Mouse (Mus musculus): ENCODE data around the gene Gatad2b. TPM values are rescaled to one million over a fixed set of nuclear protein-coding genes. Genes with fewer than 3 reads are reported as not detected.
"Not testable (repeated sequence)": the region's sequence is repeated elsewhere in the genome, so short reads cannot be mapped to it uniquely, and the experiment has no call there.

Gene Gatad2b
- polyA plus RNA-seq, 1 experiment from 2014 or later = 16.0 TPM

DNA sequence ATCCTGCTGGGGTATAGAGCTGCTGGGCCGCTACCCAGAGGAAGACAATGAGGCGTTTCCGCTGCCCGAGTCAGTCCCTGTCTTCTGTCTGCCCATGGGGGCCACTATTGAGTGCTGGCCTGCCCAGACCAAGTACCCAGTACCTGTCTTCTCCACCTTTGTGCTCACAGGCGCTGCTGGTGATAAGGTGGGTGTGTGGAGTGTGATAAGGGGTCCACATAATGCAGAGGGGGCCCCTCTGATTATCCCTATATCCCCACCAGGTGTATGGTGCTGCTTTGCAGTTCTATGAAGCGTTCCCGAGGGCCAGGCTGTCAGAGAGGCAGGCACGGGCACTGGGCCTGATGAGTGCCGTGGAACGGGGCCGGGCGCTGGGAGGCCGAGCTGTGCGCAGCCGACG lies 24.0 kb upstream of the Gatad2b start:
- no peak overlapping the region for H3K9ac ChIP-seq (replicated peaks)
- peaks cover 47% of the 10 kb centered on the region for H3K36me3 ChIP-seq
- H3K27ac ChIP-seq = no peak overlapping the region
- 85% methylated on average over 16 of the region's 16 CpGs for WGBS
- H3K4me1 ChIP-seq (replicated peaks) = peaks cover 21% of the 10 kb centered on the region
- no peak for ATAC-seq
- no peak overlapping the region for H3K4me3 ChIP-seq (replicated peaks)
- no peaks in the 10 kb centered on the region for H3K9me3 ChIP-seq
- no peak overlapping the region for H3K4me2 ChIP-seq (replicated peaks)
- H3K27me3 ChIP-seq = no peaks in the 10 kb centered on the region

DNA sequence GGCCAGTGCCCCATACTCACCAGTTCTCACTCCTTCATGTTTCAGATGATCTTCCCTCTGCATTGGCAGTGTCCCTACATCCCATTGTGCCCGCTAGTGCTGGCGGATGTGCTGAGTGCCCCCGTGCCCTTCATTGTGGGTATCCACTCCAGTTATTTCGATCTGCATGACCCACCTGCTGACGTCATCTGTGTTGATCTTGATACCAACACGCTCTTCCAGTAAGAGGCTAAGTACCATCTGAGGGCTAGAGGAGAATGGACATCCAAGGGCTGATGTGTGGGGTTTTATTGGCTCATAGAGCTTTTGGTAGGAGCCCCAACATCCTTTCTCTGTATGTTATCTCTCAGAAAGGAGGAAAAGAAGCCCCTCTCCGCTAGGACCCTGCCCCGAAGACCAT lies 22.2 kb upstream of the Gatad2b start:
- Histone ChIP-seq H3K9ac (replicated peaks) (no peak overlapping the region), H3K4me3 (replicated peaks) (no peak overlapping the region), H3K4me2 (replicated peaks) (no peak overlapping the region), H3K36me3 (peaks cover 59% of the 10 kb centered on the region), H3K4me1 (replicated peaks) (peaks cover 17% of the 10 kb centered on the region), H3K27ac (no peak overlapping the region), H3K27me3 (no peaks in the 10 kb centered on the region), H3K9me3 (no peaks in the 10 kb centered on the region)
- no peak for ATAC-seq
- 95% methylated on average over 8 of the region's 8 CpGs for WGBS

DNA sequence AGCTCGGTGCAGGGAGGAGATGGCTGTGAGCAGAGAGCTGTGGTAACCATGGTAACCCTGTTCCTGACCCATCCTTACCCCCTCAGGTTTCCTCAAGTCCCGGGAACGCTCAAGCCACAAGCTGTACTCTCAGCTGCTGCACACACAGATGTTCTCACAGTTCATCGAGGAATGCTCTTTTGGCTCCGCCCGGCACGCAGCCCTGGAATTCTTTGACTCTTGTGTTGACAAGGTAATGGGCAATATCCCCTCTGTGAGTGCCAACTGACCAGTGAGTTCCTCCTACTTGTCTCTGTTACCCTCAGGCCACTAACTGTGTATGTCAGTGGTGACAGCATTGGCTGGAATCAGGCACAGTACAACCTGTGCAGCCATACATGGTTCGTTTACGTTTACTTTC lies 20.8 kb upstream of the Gatad2b start:
- H3K9ac ChIP-seq (replicated peaks) = no peak overlapping the region
- H3K36me3 ChIP-seq = peaks cover 73% of the 10 kb centered on the region
- H3K4me2 ChIP-seq (replicated peaks) = no peak overlapping the region
- H3K9me3 ChIP-seq = no peaks in the 10 kb centered on the region
- ATAC-seq = no peak
- no peak overlapping the region for H3K27ac ChIP-seq
- no peaks in the 10 kb centered on the region for H3K27me3 ChIP-seq
- H3K4me3 ChIP-seq (replicated peaks) = no peak overlapping the region
- H3K4me1 ChIP-seq (replicated peaks) = 0 out of 2 replicates have a peak, but pooled peaks cover 3% of the 10 kb centered on the region
- WGBS = 73% methylated on average over 9 of the region's 9 CpGs

DNA sequence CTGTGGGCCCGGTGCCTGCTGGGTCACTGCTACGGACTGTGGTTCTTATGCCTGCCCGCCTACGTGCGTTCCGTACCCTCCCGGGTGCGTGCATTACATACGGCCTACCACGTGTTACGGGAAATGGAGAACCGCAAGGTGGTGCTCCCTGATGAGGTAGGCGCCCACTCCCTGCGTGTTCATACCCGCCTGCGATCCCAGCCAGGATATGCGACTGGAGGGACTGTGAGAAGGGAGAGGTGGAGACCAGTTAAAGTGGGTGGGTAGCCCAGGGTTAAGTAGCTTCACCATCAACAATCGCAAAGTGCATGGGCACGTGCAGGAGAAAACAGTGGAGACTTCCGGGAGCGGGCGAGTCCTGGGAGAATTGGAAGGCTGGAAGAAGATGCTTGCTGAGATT lies 19.1 kb upstream of the Gatad2b start:
- Histone ChIP-seq H3K4me3 (replicated peaks) (no peak overlapping the region), H3K36me3 (peaks cover 88% of the 10 kb centered on the region), H3K27me3 (no peaks in the 10 kb centered on the region), H3K9ac (replicated peaks) (no peak overlapping the region), H3K4me1 (replicated peaks) (no peaks in the 10 kb centered on the region), H3K9me3 (no peaks in the 10 kb centered on the region), H3K27ac (no peak overlapping the region), H3K4me2 (replicated peaks) (no peak overlapping the region)
- 94% methylated on average over 22 of the region's 22 CpGs for WGBS
- no peak for ATAC-seq

DNA sequence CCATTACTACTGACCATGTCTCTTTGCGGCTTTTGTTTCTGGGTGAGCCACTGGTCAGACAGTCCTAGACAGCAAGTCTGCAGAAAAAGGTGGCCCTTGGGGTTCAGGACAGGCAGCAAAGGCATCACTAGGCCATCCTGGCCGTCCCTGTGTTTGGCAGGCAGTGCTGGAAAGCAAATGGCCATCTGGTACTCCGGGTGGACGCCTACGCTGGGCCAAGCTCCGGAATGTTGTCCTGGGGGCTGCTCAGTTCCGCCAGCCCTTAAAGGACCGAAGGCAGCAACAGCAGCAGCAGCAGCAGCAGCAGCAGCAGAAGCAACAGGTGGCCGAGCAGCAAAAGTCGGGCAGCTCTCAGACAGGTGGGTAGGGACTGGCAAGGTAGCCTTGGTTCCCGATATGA lies 17.7 kb upstream of the Gatad2b start:
- peaks cover 93% of the 10 kb centered on the region for H3K36me3 ChIP-seq
- 97% methylated on average over 11 of the region's 11 CpGs for WGBS

DNA sequence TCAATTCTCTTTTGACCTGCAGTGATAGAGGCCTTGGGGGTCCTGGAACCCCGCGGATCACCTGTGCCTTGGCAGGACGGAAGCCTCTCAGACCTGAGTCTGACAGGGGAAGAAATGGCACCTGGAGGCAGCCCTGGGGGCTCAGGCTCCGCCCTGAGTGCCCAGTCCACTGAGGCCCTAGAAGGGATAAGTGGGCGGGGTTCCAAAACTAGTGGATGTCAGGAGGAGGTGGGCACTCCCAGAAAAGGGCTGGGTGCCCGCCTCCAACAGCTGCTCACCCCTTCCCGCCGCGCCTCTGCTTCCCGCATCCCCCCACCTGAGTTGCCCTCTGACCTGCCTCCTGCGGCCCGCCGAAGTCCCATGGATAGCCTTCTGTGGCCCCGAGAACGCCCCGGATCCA lies 16.1 kb upstream of the Gatad2b start:
- H3K9ac ChIP-seq (replicated peaks) = no peak overlapping the region
- no peak for ATAC-seq
- no peaks in the 10 kb centered on the region for H3K4me1 ChIP-seq (replicated peaks)
- H3K4me3 ChIP-seq (replicated peaks) = no peak overlapping the region
- 47% methylated on average over 16 of the region's 16 CpGs for WGBS
- H3K36me3 ChIP-seq = peaks cover 90% of the 10 kb centered on the region
- no peaks in the 10 kb centered on the region for H3K9me3 ChIP-seq
- H3K27ac ChIP-seq = no peak overlapping the region
- no peak overlapping the region for H3K4me2 ChIP-seq (replicated peaks)
- no peaks in the 10 kb centered on the region for H3K27me3 ChIP-seq

More for the DNA sequence above, 17.7 kb upstream of the Gatad2b start:
- Histone ChIP-seq H3K4me3 (replicated peaks) (no peak overlapping the region), H3K4me1 (replicated peaks) (no peaks in the 10 kb centered on the region), H3K9ac (replicated peaks) (no peak overlapping the region), H3K4me2 (replicated peaks) (no peak overlapping the region), H3K27me3 (no peaks in the 10 kb centered on the region), H3K9me3 (no peaks in the 10 kb centered on the region), H3K27ac (no peak overlapping the region)
- ATAC-seq = no peak

DNA sequence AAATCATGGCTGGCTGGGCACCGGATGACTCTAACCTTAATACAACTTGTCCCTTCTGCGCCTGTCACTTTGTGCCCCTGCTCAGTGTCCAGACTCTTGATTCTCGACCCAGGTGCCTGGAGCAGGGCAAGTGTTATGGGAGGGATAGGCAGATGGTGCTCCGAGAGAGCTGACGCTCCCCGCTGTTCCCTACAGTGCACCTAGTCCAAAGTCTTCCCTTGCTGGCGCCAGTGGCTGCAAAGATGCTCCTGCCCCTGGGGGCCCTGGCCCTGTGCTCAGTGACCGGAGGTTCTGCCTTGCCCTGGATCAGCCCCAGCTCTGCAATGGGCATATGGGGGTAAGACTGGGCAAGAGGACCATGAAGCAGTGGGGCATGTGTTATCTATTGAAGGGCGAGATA lies 15.2 kb upstream of the Gatad2b start:
- Histone ChIP-seq H3K4me2 (replicated peaks) (no peak overlapping the region), H3K36me3 (peaks cover 80% of the 10 kb centered on the region), H3K27ac (no peak overlapping the region), H3K4me3 (replicated peaks) (no peak overlapping the region), H3K4me1 (replicated peaks) (no peaks in the 10 kb centered on the region), H3K27me3 (no peaks in the 10 kb centered on the region), H3K9ac (replicated peaks) (no peak overlapping the region), H3K9me3 (no peaks in the 10 kb centered on the region)
- 94% methylated on average over 9 of the region's 9 CpGs for WGBS
- ATAC-seq = no peak

DNA sequence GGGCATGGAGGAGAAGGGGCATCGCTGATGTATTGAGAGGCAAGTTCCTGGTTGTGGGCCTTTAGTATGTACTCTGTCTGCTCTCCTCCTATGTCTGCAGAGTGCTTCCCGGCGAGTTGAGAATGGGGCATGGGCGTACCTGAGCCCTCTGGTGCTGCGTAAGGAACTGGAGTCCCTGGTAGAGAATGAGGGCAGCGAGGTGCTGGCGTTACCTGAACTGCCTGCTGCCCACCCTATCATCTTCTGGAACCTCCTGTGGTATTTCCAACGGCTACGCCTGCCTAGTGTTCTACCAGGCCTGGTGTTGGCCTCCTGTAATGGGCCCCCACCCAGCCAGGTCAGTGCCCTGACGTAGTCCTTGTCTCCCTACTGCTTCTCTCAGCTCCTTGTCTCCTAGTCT lies 14.8 kb upstream of the Gatad2b start:
- WGBS = 94% methylated on average over 10 of the region's 10 CpGs
- peaks cover 76% of the 10 kb centered on the region for H3K36me3 ChIP-seq

DNA sequence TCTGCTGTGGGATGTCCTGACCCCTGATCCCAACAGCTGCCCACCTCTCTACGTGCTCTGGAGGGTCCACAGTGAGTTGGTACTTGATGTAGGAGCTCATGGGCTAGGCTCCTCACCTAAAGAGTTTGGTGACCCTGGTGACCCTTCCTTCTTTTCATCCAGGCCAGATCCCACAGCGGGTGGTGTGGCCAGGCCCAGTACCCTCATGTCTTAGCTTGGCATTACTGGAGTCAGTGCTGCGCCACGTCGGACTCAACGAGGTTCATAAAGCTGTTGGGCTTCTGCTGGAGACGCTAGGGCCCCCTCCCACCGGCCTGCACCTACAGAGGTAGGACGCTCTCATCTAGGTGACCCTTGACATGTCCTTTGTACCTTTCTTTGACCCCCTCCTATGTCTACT lies 13.8 kb upstream of the Gatad2b start:
- no peaks in the 10 kb centered on the region for H3K9me3 ChIP-seq

More for the DNA sequence above, 14.8 kb upstream of the Gatad2b start:
- no peak overlapping the region for H3K9ac ChIP-seq (replicated peaks)
- no peaks in the 10 kb centered on the region for H3K27me3 ChIP-seq
- no peak for ATAC-seq
- no peaks in the 10 kb centered on the region for H3K9me3 ChIP-seq
- H3K4me3 ChIP-seq (replicated peaks) = no peak overlapping the region
- H3K4me1 ChIP-seq (replicated peaks) = no peaks in the 10 kb centered on the region
- H3K27ac ChIP-seq = no peak overlapping the region
- H3K4me2 ChIP-seq (replicated peaks) = no peak overlapping the region

DNA sequence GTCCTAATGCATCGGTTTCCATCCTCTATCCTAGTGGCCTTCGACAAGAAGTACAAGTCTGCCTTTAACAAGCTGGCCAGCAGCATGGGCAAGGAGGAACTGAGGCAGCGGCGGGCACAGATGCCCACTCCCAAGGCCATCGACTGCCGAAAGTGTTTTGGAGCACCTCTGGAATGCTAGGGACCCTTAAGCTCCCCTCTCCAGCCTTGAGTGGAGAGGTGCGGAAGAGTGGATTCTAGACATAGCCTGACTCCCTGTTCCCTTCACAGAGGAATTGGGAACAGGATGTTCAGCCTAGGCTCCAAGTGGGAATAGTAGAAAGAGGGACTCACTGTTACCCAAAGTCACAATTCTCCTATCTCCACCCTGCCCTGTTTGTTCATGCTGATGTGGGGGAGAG lies 13.2 kb upstream of the Gatad2b start:
- WGBS = 93% methylated on average over 7 of the region's 7 CpGs
- H3K27me3 ChIP-seq = no peaks in the 10 kb centered on the region
- H3K9ac ChIP-seq (replicated peaks) = no peak overlapping the region
- no peak overlapping the region for H3K4me2 ChIP-seq (replicated peaks)
- H3K4me3 ChIP-seq (replicated peaks) = no peak overlapping the region
- H3K27ac ChIP-seq = no peak overlapping the region
- no peaks in the 10 kb centered on the region for H3K9me3 ChIP-seq
- ATAC-seq = no peak
- H3K4me1 ChIP-seq (replicated peaks) = no peaks in the 10 kb centered on the region
- peaks cover 65% of the 10 kb centered on the region for H3K36me3 ChIP-seq

More for the DNA sequence above, 13.8 kb upstream of the Gatad2b start:
- Histone ChIP-seq H3K9ac (replicated peaks) (no peak overlapping the region), H3K36me3 (peaks cover 67% of the 10 kb centered on the region), H3K4me2 (replicated peaks) (no peak overlapping the region), H3K27me3 (no peaks in the 10 kb centered on the region), H3K27ac (no peak overlapping the region), H3K4me3 (replicated peaks) (no peak overlapping the region), H3K4me1 (replicated peaks) (no peaks in the 10 kb centered on the region)
- 92% methylated on average over 9 of the region's 9 CpGs for WGBS
- no peak for ATAC-seq

DNA sequence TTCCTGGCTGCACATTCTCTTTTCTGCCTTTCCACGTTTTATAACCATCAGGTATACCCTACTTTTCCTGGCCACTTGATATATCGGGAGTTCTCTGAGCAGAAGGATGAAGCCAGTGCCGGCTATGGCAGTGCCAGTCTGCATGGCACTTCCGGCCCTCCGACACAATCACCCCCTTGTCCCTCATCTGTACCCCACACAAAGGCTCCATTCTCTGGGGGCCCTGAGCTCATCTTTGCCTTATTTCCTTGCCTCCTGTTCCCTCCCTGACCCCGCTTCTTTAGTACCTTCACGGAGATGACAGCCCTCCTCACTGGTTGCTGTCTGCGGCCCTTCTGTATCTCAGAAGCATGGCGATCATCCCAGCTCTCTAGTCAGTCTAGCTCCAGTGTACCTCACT lies 12.3 kb upstream of the Gatad2b start:
- no peak overlapping the region for H3K4me3 ChIP-seq (replicated peaks)
- H3K27me3 ChIP-seq = no peaks in the 10 kb centered on the region
- H3K4me1 ChIP-seq (replicated peaks) = no peaks in the 10 kb centered on the region
- H3K9me3 ChIP-seq = no peaks in the 10 kb centered on the region
- no peak overlapping the region for H3K9ac ChIP-seq (replicated peaks)
- peaks cover 56% of the 10 kb centered on the region for H3K36me3 ChIP-seq
- H3K4me2 ChIP-seq (replicated peaks) = no peak overlapping the region
- no peak overlapping the region for H3K27ac ChIP-seq
- 94% methylated on average over 9 of the region's 9 CpGs for WGBS
- ATAC-seq = no peak

DNA sequence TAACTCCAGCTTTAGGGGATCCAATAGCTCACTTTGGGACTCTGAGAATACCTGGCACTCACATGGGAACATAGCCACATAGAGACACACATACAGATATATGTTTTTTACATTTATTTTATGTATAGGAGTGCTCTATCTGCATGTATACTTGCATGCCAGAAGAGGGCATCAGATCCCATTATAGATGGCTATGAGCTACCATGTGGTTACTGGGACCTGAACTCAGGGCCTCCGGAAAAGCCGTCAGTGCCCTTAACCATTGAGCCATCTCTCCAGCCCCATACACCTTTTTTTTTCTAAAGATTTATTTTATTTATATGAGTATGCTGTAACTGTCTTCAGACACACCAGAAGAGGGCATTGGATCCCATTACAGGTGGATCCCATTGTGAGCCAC lies 8.8 kb upstream of the Gatad2b start:
- Histone ChIP-seq H3K4me1 (replicated peaks) (no peaks in the 10 kb centered on the region), H3K27ac (no peak overlapping the region), H3K4me2 (replicated peaks) (no peak overlapping the region), H3K36me3 (peaks cover 22% of the 10 kb centered on the region), H3K9ac (replicated peaks) (no peak overlapping the region), H3K4me3 (replicated peaks) (no peak overlapping the region), H3K9me3 (no peaks in the 10 kb centered on the region), H3K27me3 (no peaks in the 10 kb centered on the region)
- no peak for ATAC-seq
- 96% methylated on average over 2 of the region's 2 CpGs for WGBS

DNA sequence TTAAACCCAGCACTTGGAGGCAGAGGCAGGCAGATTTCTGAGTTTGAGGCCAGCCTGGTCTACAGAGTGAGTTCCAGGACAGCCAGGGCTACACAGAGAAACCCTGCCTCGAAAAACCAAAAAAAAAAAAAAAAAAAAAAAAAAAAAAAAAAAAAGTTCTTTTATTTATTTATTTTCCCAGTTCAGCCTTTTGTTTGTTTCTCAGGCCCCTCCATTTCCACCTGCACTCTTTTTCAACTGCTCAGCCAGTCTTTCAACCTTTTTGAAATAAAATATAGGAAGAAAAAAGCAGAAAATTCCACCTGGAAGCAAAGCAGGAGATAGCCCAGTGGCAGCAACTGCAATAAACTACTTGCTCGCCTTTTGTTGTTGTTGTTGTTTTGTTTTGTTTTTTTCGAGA lies 3.6 kb upstream of the Gatad2b start:
- H3K9ac ChIP-seq (replicated peaks); H3K4me3 ChIP-seq (replicated peaks); H3K27me3 ChIP-seq; ATAC-seq; H3K36me3 ChIP-seq; H3K27ac ChIP-seq; H3K4me2 ChIP-seq (replicated peaks); H3K9me3 ChIP-seq: not testable (repeated sequence)
- peaks cover 11% of the 10 kb centered on the region for H3K4me1 ChIP-seq (replicated peaks)
- WGBS = 80% methylated on average over 3 of the region's 3 CpGs
